Mouse (Mus musculus) liver, embryonic 15.5 days (tissue): ENCODE measurements around the gene Gm4214. TPM values are rescaled to one million over a fixed set of nuclear protein-coding genes. Genes with fewer than 3 reads are reported as not detected.
"Not testable (repeated sequence)": the region's sequence is repeated elsewhere in the genome, so short reads cannot be mapped to it uniquely, and the experiment has no call there.

Experiments
- ATAC-seq: fragments of 200-750 bp; cut with Nextera tagmentation; 2 replicates; pipeline ENCODE4 v1.8.0; 2017; ENCODE audit warnings: moderate number of reproducible peaks, mild to moderate bottlenecking, moderate library complexity; ENCODE audit not compliant: insufficient read depth
- H3K27ac ChIP-seq: fragments of 300-500 bp; sonication (generic); replicated peaks from 2 replicates; pipeline ENCODE4 v1.5.1; 2015; ENCODE audit warnings: mild to moderate bottlenecking, inconsistent platforms
- H3K27me3 ChIP-seq: fragments of 300-500 bp; sonication (generic); 2 replicates; pipeline ENCODE4 v1.6.1; 2015; ENCODE audit warnings: mild to moderate bottlenecking, inconsistent platforms
- H3K36me3 ChIP-seq: fragments of 300-500 bp; sonication (generic); replicated peaks from 2 replicates; pipeline ENCODE4 v1.6.1; 2015; ENCODE audit warnings: moderate library complexity, mild to moderate bottlenecking, inconsistent platforms
- H3K4me1 ChIP-seq: fragments of 300-500 bp; sonication (generic); replicated peaks from 2 replicates; pipeline ENCODE4 v1.6.1; 2015; ENCODE audit warnings: inconsistent platforms
- H3K4me2 ChIP-seq: fragments of 300-500 bp; sonication (generic); 2 replicates; pipeline ENCODE4 v1.6.1; 2015; ENCODE audit warnings: moderate library complexity, mild to moderate bottlenecking, inconsistent platforms
- H3K4me3 ChIP-seq: fragments of 300-500 bp; sonication (generic); replicated peaks from 2 replicates; pipeline ENCODE4 v1.5.1; 2015; ENCODE audit warnings: mild to moderate bottlenecking, inconsistent platforms
- H3K9ac ChIP-seq: fragments of 300-500 bp; sonication (generic); 2 replicates; pipeline ENCODE4 v1.6.1; 2015; ENCODE audit warnings: moderate library complexity, mild to moderate bottlenecking, inconsistent platforms
- H3K9me3 ChIP-seq: fragments of 300-500 bp; sonication (generic); replicated peaks from 2 replicates; pipeline ENCODE4 v1.6.1; 2016; ENCODE audit warnings: inconsistent platforms
- WGBS: fragments of 180-500 bp; shearing (Covaris S2); methylation state at CpG from one replicate; pipeline ENCODE4 v1.1.7; 2015; ENCODE audit warnings: mixed read lengths; ENCODE audit not compliant: insufficient replicate concordance; 5-methylcytosine and 5-hydroxymethylcytosine counted together
- polyA plus RNA-seq: library from polyadenylated mRNA; unstranded; fragments of >200 nt; fragmentation: Nextera tagmentation; extraction: Ambion mirVana; gene quantifications from 2 replicates; pipeline ENCODE4 v1.2.1, GENCODE M21; 2015

The Gm4214 gene
- not detected in 2 replicates for polyA plus RNA-seq

- not testable (repeated sequence) for H3K4me3 ChIP-seq, H3K4me2 ChIP-seq, H3K36me3 ChIP-seq, H3K27me3 ChIP-seq, H3K4me1 ChIP-seq, ATAC-seq, H3K9me3 ChIP-seq, H3K9ac ChIP-seq, H3K27ac ChIP-seq
- no CpG with 5 or more reads among the region's 5 CpGs for WGBS
Measured at GRCm38 (mm10) chr7:22984573-22984972, at the start of gene Gm4214. TSS of gene Gm4214 (minus strand) at chr7:22984673.

- not testable (repeated sequence) for ATAC-seq, H3K9ac ChIP-seq, H3K4me2 ChIP-seq, H3K27me3 ChIP-seq, H3K9me3 ChIP-seq, H3K4me1 ChIP-seq, H3K36me3 ChIP-seq, H3K27ac ChIP-seq, H3K4me3 ChIP-seq
- no CpG with 5 or more reads among the region's 3 CpGs for WGBS
Measured at GRCm38 (mm10) chr7:23019823-23020222, 35.4 kb upstream of the Gm4214 start, which contains the start of gene Gm4216. TSS of gene Gm4216 (minus strand) at chr7:23019923.

Other genes starting within 250 kb of the Gm4214 start
- gene Vmn1r157, start 223.0 kb downstream of the Gm4214 start, polyA plus RNA-seq = not detected in 2 replicates
- not detected in 2 replicates for gene Vmn1r158, start 193.9 kb downstream of the Gm4214 start, polyA plus RNA-seq
- not detected in 2 replicates for gene Vmn1r159, start 141.1 kb downstream of the Gm4214 start, polyA plus RNA-seq
- gene Vmn1r160, start 113.4 kb downstream of the Gm4214 start, polyA plus RNA-seq = not detected in 2 replicates
- gene Gm4216, start 35.2 kb upstream of the Gm4214 start, polyA plus RNA-seq = not detected in 2 replicates
- gene Vmn1r163, start 70.9 kb upstream of the Gm4214 start, polyA plus RNA-seq = not detected in 2 replicates
- not detected in 2 replicates for gene Gm8720, start 82.8 kb upstream of the Gm4214 start, polyA plus RNA-seq
- gene Gm10662, start 159.8 kb upstream of the Gm4214 start, polyA plus RNA-seq = not detected in 2 replicates
- gene Vmn1r165, start 232.7 kb upstream of the Gm4214 start, polyA plus RNA-seq = not detected in 2 replicates